Mouse (Mus musculus): ENCODE results near the gene Apol6. TPM values are rescaled to one million over a fixed set of nuclear protein-coding genes. Genes with fewer than 3 reads are reported as not detected.

The Apol6 gene
- polyA plus RNA-seq, 1 experiment from 2014 or later, result 0.08 TPM

DNA sequence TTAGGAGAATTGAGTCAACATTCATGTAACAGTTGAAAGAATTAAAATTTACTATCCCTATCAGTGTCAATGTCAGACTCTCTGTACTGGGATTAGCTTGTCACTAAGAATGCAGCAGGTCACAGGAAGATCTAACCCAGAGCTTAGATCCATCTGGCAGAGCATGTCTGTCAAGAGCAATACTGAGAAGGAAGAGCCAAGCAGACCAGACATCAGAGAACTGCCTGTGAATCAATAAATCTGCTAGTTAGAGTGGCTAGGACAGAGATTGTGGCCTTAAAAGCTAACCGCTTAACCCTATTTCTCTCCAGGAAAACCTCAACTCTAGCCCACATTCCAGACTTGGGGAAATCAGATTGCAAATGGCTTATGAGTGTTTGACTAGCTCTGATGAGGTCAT, 42.0 kb downstream of the Apol6 start:
- ATAC-seq (replicated peaks; ENCODE audit: insufficient number of reproducible peaks, low FRiP score, low TSS enrichment, low read depth), result no peak
- no peak overlapping the region for H3K4me2 ChIP-seq (ENCODE audit: low read depth, low read length)
- H3K4me1 ChIP-seq (ENCODE audit: control insufficient read depth, insufficient read depth, low read length), result no peaks in the 10 kb centered on the region
- no peak overlapping the region for H3K4me3 ChIP-seq (ENCODE audit: low read depth, low read length)
- no peak overlapping the region for H3K9ac ChIP-seq (replicated peaks; ENCODE audit: low read length)
- H3K36me3 ChIP-seq (replicated peaks; ENCODE audit: control insufficient read depth, insufficient read depth, low read depth, low read length), result peaks cover 3% of the 10 kb centered on the region; the same call in 1 of the 2 replicates
- no peaks in the 10 kb centered on the region for H3K27me3 ChIP-seq (ENCODE audit: control insufficient read depth, insufficient read depth, low read length)
- 94% methylated on average over 1 of the region's 1 CpGs for WGBS
- no peaks in the 10 kb centered on the region for H3K9me3 ChIP-seq (replicated peaks; ENCODE audit: control insufficient read depth, low read length)
- DNase-seq (ENCODE audit: low spot score), result no peak
- no peak overlapping the region for H3K27ac ChIP-seq (replicated peaks; ENCODE audit: low read depth, low read length)

DNA sequence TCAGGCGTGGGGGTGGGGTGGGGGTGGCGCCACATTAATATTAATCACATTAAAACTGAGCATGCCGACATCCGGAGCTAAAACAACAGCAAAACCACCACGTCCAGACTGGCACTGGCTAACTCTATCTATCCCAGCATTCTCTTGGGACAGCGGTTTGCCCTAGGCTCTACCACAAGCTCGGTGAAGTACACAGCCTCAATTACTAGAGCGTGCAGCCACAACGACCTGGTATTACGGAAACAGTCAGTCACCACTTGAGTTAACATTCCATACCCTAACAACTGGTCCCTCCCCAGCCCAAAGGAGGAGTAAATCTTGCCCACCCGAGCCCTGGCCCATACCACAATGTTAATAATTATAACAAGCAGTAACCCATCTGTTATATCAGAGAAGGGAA, 44.7 kb downstream of the Apol6 start:
- Histone ChIP-seq H3K4me1 (ENCODE audit: control insufficient read depth, insufficient read depth, low read length) (no peaks in the 10 kb centered on the region), H3K9me3 (replicated peaks; ENCODE audit: control insufficient read depth, low read length) (no peaks in the 10 kb centered on the region), H3K36me3 (replicated peaks; ENCODE audit: control insufficient read depth, insufficient read depth, low read depth, low read length) (peaks cover 3% of the 10 kb centered on the region; the same call in 1 of the 2 replicates), H3K4me3 (ENCODE audit: low read depth, low read length) (no peak overlapping the region), H3K27me3 (ENCODE audit: control insufficient read depth, insufficient read depth, low read length) (no peaks in the 10 kb centered on the region), H3K9ac (replicated peaks; ENCODE audit: low read length) (no peak overlapping the region), H3K27ac (replicated peaks; ENCODE audit: low read depth, low read length) (no peak overlapping the region), H3K4me2 (ENCODE audit: low read depth, low read length) (no peak overlapping the region)
- DNase-seq (ENCODE audit: low spot score), result peak; percentile 8
- no peak for ATAC-seq (replicated peaks; ENCODE audit: insufficient number of reproducible peaks, low FRiP score, low TSS enrichment, low read depth)
- 71% methylated on average over 11 of the region's 11 CpGs for WGBS

DNA sequence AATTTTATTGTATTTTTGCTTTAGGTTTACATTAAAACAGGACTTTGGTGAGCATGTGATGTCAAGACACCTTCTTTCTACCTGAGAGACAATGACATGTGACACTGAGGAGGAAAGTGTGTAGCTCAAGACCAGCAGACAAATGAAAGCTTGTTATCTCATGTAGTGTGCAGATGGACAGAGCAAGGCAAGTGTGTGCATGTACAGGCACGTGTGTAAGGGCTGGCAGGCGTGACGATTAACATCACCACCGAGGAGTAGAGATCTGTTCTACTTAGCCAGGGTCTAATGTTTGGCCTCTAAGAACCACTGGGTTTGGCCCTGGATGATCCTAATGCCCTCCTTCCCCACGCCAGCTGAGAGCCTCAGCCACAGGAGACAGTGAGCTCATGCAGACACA, 46.0 kb downstream of the Apol6 start:
- no peak for ATAC-seq (replicated peaks; ENCODE audit: insufficient number of reproducible peaks, low FRiP score, low TSS enrichment, low read depth)
- Histone ChIP-seq H3K9ac (replicated peaks; ENCODE audit: low read length) (no peak overlapping the region), H3K4me3 (ENCODE audit: low read depth, low read length) (no peak overlapping the region), H3K27ac (replicated peaks; ENCODE audit: low read depth, low read length) (no peak overlapping the region), H3K4me2 (ENCODE audit: low read depth, low read length) (no peak overlapping the region), H3K27me3 (ENCODE audit: control insufficient read depth, insufficient read depth, low read length) (no peaks in the 10 kb centered on the region), H3K36me3 (replicated peaks; ENCODE audit: control insufficient read depth, insufficient read depth, low read depth, low read length) (peaks cover 3% of the 10 kb centered on the region), H3K9me3 (replicated peaks; ENCODE audit: control insufficient read depth, low read length) (no peaks in the 10 kb centered on the region), H3K4me1 (ENCODE audit: control insufficient read depth, insufficient read depth, low read length) (no peaks in the 10 kb centered on the region)
- WGBS, result 85% methylated on average over 5 of the region's 5 CpGs
- no peak for DNase-seq (ENCODE audit: low spot score)

DNA sequence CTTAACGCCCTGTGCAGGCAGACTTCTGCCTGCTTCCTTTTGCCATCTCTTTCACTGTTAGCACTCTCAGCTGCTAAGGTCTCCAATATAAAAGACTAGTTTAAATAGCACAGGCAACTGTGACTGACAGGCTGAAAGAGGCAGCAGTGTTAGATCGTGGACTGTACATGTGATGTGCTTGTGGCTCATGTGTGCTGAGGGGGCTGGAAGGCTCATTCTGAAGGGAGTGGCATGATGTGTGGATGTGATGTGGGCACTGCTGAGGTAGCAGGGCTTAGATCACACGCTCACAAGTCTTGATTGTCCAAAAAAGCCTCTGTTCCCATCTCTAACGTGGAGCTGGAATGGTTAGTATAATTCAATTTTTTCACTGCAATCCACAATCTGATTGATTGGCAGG, 46.9 kb downstream of the Apol6 start:
- Histone ChIP-seq H3K9ac (replicated peaks; ENCODE audit: low read length) (no peak overlapping the region), H3K27me3 (ENCODE audit: control insufficient read depth, insufficient read depth, low read length) (no peaks in the 10 kb centered on the region), H3K9me3 (replicated peaks; ENCODE audit: control insufficient read depth, low read length) (no peaks in the 10 kb centered on the region), H3K4me1 (ENCODE audit: control insufficient read depth, insufficient read depth, low read length) (no peaks in the 10 kb centered on the region), H3K4me2 (ENCODE audit: low read depth, low read length) (no peak overlapping the region), H3K36me3 (replicated peaks; ENCODE audit: control insufficient read depth, insufficient read depth, low read depth, low read length) (no peaks in the 10 kb centered on the region; the same call in none of the 2 replicates), H3K27ac (replicated peaks; ENCODE audit: low read depth, low read length) (no peak overlapping the region), H3K4me3 (ENCODE audit: low read depth, low read length) (no peak overlapping the region)
- no peak for DNase-seq (ENCODE audit: low spot score)
- no peak for ATAC-seq (replicated peaks; ENCODE audit: insufficient number of reproducible peaks, low FRiP score, low TSS enrichment, low read depth)
- WGBS, result 81% methylated on average over 4 of the region's 4 CpGs

DNA sequence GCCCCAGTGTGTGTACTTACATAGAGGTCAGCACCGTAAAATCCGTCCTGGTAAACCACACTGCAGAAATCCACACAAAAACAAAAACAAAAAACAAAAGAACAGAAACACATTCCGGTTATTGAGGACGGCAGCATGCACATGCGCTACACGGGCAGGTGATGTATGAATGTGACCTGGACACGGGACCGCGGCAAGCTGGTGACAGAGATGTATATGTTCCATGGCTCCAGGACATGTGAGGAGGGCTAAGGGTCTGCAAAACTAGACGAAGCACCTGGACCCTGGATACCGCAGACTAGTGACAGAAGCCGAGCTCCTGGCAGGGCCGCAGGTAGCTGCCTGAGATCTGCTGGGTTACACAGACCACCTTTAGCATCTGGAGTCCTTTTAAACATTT, 49.9 kb downstream of the Apol6 start:
- no peak for DNase-seq (ENCODE audit: low spot score)
- Histone ChIP-seq H3K4me2 (ENCODE audit: low read depth, low read length) (no peak overlapping the region), H3K27me3 (ENCODE audit: control insufficient read depth, insufficient read depth, low read length) (no peaks in the 10 kb centered on the region), H3K4me3 (ENCODE audit: low read depth, low read length) (no peak overlapping the region), H3K9ac (replicated peaks; ENCODE audit: low read length) (no peak overlapping the region), H3K9me3 (replicated peaks; ENCODE audit: control insufficient read depth, low read length) (no peaks in the 10 kb centered on the region), H3K36me3 (replicated peaks; ENCODE audit: control insufficient read depth, insufficient read depth, low read depth, low read length) (peaks cover 11% of the 10 kb centered on the region), H3K4me1 (ENCODE audit: control insufficient read depth, insufficient read depth, low read length) (no peaks in the 10 kb centered on the region), H3K27ac (replicated peaks; ENCODE audit: low read depth, low read length) (no peak overlapping the region)
- WGBS, result 94% methylated on average over 13 of the region's 13 CpGs
- no peak for ATAC-seq (replicated peaks; ENCODE audit: insufficient number of reproducible peaks, low FRiP score, low TSS enrichment, low read depth)

DNA sequence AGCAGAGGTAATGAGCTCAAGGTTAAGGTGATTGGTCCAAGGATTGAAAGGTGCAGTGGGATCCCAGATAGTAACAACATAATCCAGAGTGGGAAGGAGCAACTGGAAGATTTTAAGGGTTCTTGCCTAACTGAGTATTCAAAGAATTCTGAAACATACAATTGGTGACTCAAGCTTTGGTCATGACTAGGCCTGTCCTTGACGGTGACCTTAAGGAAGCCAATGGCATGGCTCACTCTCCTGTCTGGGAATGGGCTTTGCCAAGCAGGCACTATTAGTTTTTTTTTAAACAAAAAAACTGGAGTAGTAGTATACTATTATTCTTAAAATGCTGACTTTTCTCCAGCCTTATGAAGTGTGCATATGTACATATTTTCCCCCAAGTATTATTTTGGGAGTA, 50.7 kb downstream of the Apol6 start:
- DNase-seq (ENCODE audit: low spot score), result no peak
- no peak for ATAC-seq (replicated peaks; ENCODE audit: insufficient number of reproducible peaks, low FRiP score, low TSS enrichment, low read depth)
- Histone ChIP-seq H3K4me2 (ENCODE audit: low read depth, low read length) (no peak overlapping the region), H3K27ac (replicated peaks; ENCODE audit: low read depth, low read length) (no peak overlapping the region), H3K9ac (replicated peaks; ENCODE audit: low read length) (no peak overlapping the region), H3K4me1 (ENCODE audit: control insufficient read depth, insufficient read depth, low read length) (no peaks in the 10 kb centered on the region), H3K36me3 (replicated peaks; ENCODE audit: control insufficient read depth, insufficient read depth, low read depth, low read length) (peaks cover 11% of the 10 kb centered on the region), H3K4me3 (ENCODE audit: low read depth, low read length) (no peak overlapping the region), H3K9me3 (replicated peaks; ENCODE audit: control insufficient read depth, low read length) (no peaks in the 10 kb centered on the region), H3K27me3 (ENCODE audit: control insufficient read depth, insufficient read depth, low read length) (no peaks in the 10 kb centered on the region)
- WGBS, result 98% methylated on average over 1 of the region's 1 CpGs

GRCm38 (mm10) chr15:77097358-77097757, 52.8 kb downstream of the Apol6 start:
- no peaks in the 10 kb centered on the region for H3K9me3 ChIP-seq (replicated peaks; ENCODE audit: control insufficient read depth, low read length)
- H3K4me3 ChIP-seq (ENCODE audit: low read depth, low read length), result no peak overlapping the region
- DNase-seq (ENCODE audit: low spot score), result no peak
- WGBS, result 90% methylated on average over 6 of the region's 6 CpGs
- no peak for ATAC-seq (replicated peaks; ENCODE audit: insufficient number of reproducible peaks, low FRiP score, low TSS enrichment, low read depth)
- no peak overlapping the region for H3K27ac ChIP-seq (replicated peaks; ENCODE audit: low read depth, low read length)
- H3K27me3 ChIP-seq (ENCODE audit: control insufficient read depth, insufficient read depth, low read length), result no peaks in the 10 kb centered on the region
- no peak overlapping the region for H3K9ac ChIP-seq (replicated peaks; ENCODE audit: low read length)
- peaks cover 11% of the 10 kb centered on the region for H3K36me3 ChIP-seq (replicated peaks; ENCODE audit: control insufficient read depth, insufficient read depth, low read depth, low read length)
- H3K4me1 ChIP-seq (ENCODE audit: control insufficient read depth, insufficient read depth, low read length), result no peaks in the 10 kb centered on the region
- H3K4me2 ChIP-seq (ENCODE audit: low read depth, low read length), result no peak overlapping the region

DNA sequence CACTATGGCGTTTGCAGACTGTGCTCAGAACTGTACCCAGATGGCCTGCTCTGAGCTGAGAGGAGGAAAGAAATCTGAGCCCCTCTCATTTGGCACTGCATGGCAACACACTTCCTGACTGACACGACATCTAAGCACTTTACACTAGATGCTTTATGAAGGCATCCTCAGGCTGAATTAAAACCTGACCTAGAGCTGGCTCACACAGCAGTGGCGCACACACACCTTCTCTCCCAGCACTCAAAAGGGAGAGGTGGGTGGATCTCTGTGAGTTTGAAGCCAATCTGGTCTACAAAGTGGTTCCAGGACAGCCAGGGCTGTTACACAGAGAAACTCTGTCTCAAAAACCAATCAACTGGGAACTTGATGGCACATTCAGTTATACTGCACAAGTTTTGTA, 55.2 kb downstream of the Apol6 start:
- Histone ChIP-seq H3K4me3 (ENCODE audit: low read depth, low read length) (no peak overlapping the region), H3K27me3 (ENCODE audit: control insufficient read depth, insufficient read depth, low read length) (no peaks in the 10 kb centered on the region), H3K27ac (replicated peaks; ENCODE audit: low read depth, low read length) (no peak overlapping the region), H3K9me3 (replicated peaks; ENCODE audit: control insufficient read depth, low read length) (no peaks in the 10 kb centered on the region), H3K36me3 (replicated peaks; ENCODE audit: control insufficient read depth, insufficient read depth, low read depth, low read length) (peaks cover 11% of the 10 kb centered on the region), H3K9ac (replicated peaks; ENCODE audit: low read length) (no peak overlapping the region), H3K4me1 (ENCODE audit: control insufficient read depth, insufficient read depth, low read length) (no peaks in the 10 kb centered on the region), H3K4me2 (ENCODE audit: low read depth, low read length) (no peak overlapping the region)
- no peak for ATAC-seq (replicated peaks; ENCODE audit: insufficient number of reproducible peaks, low FRiP score, low TSS enrichment, low read depth)
- 45% methylated on average over 3 of the region's 3 CpGs for WGBS
- DNase-seq (ENCODE audit: low spot score), result peak; percentile 26
